Mouse (Mus musculus) limb, embryonic 11.5 days (tissue): ENCODE measurements around the gene Gm42674. TPM values are rescaled to one million over a fixed set of nuclear protein-coding genes. Genes with fewer than 3 reads are reported as not detected.

ENCODE experiments used
- ATAC-seq: fragments of 200-750 bp; cut with Nextera tagmentation; 2 replicates; pipeline ENCODE4 v1.8.0; 2017; ENCODE audit warnings: low read depth; ENCODE audit not compliant: insufficient number of reproducible peaks, low FRiP score, low TSS enrichment
- DNase-seq: peaks from one replicate; pipeline ENCODE4 v3.0.0-alpha.2; 2015; ENCODE audit warnings: low spot score
- H3K27ac ChIP-seq: fragments of 300-500 bp; sonication (generic); replicated peaks from 2 replicates; pipeline ENCODE4 v1.5.1; 2014; ENCODE audit warnings: low read depth, mild to moderate bottlenecking, low read length
- H3K27me3 ChIP-seq: fragments of 300-500 bp; sonication (generic); 2 replicates; pipeline ENCODE4 v1.6.1; 2014; ENCODE audit warnings: mild to moderate bottlenecking, low read length, mixed read lengths; ENCODE audit not compliant: control insufficient read depth, insufficient read depth
- H3K36me3 ChIP-seq: fragments of 300-500 bp; sonication (generic); 2 replicates; pipeline ENCODE4 v1.6.1; 2014; ENCODE audit warnings: mild to moderate bottlenecking, low read length, moderate library complexity, mixed read lengths; ENCODE audit not compliant: control insufficient read depth, insufficient read depth
- H3K4me1 ChIP-seq: fragments of 300-500 bp; sonication (generic); 2 replicates; pipeline ENCODE4 v1.6.1; 2014; ENCODE audit warnings: low read length, mixed read lengths; ENCODE audit not compliant: control insufficient read depth, insufficient read depth
- H3K4me2 ChIP-seq: fragments of 300-500 bp; sonication (generic); 2 replicates; pipeline ENCODE4 v1.6.1; 2014; ENCODE audit warnings: low read depth, mild to moderate bottlenecking, moderate library complexity; ENCODE audit not compliant: severe bottlenecking
- H3K4me3 ChIP-seq: fragments of 300-500 bp; sonication (generic); 2 replicates; pipeline ENCODE4 v1.5.1; 2014; ENCODE audit warnings: low read depth, low read length
- H3K9ac ChIP-seq: fragments of 300-500 bp; sonication (generic); 2 replicates; pipeline ENCODE4 v1.6.1; 2014; ENCODE audit warnings: mild to moderate bottlenecking, low read length
- H3K9me3 ChIP-seq: fragments of 300-500 bp; sonication (generic); 2 replicates; pipeline ENCODE4 v1.6.1; 2016; ENCODE audit warnings: low read length; ENCODE audit not compliant: control insufficient read depth
- WGBS: fragments of 180-500 bp; shearing (Covaris S2); extraction: QIAGEN DNeasy Blood & Tissue Kit; methylation state at CpG from one replicate; pipeline ENCODE4 v1.1.7; 2014; 5-methylcytosine and 5-hydroxymethylcytosine counted together
- polyA plus RNA-seq: library from polyadenylated mRNA; unstranded; fragments of >200 nt; fragmentation: Nextera tagmentation; extraction: Ambion mirVana; gene quantifications from 2 replicates; pipeline ENCODE4 v1.2.1, GENCODE M21; 2014

Gene Gm42674
- polyA plus RNA-seq, 1 experiment from 2014 or later, result not detected

DNA sequence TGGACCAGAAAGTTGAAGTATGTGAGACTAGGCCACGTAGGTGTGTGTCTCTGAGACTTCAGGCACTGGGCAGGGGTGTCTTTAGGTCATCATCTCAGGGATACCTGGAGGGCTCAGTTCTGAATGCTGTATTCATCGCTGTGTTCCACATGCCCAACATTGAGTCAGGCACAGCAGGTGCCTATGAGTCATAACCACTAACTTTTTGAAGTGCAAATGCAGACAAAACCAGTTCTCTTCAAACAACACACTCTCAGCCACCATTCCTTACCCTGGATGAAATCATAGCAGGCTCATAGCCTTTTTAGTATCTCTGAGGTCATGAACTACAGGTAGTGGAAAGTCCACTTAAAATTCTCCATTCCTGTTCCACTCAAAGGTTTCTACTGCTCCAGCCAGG is 27.6 kb downstream of the Gm42674 start:
- no peaks in the 10 kb centered on the region for H3K27me3 ChIP-seq
- H3K9me3 ChIP-seq, result no peaks in the 10 kb centered on the region
- no peak overlapping the region for H3K4me3 ChIP-seq
- H3K4me1 ChIP-seq, result no peaks in the 10 kb centered on the region
- H3K27ac ChIP-seq, result no peak overlapping the region
- WGBS, result 71% methylated on average over 2 of the region's 2 CpGs
- H3K4me2 ChIP-seq, result no peak overlapping the region
- DNase-seq (no peak), ATAC-seq (no peak)
- H3K36me3 ChIP-seq, result no peaks in the 10 kb centered on the region
- H3K9ac ChIP-seq, result no peak overlapping the region

DNA sequence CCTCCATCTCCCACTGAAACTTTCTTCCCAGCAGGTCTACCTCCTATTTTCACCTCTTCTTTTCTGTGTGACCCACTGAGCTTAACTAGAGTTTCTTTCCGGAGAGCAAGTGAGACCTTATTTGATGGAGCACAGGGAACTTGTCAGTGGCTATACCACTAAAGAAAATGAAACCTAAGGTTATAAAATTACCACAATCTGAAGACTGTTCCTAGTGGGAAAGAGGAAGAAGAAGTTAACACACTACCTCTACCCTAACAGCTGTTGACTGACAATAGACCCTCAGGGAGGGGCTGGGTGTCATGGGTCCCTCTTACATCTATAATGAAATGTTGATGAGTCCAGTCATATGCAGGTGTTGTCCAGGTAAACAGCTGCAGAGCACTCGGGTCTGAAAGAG is 30.3 kb downstream of the Gm42674 start:
- Histone ChIP-seq H3K9me3 (no peaks in the 10 kb centered on the region), H3K27me3 (no peaks in the 10 kb centered on the region), H3K36me3 (no peaks in the 10 kb centered on the region), H3K27ac (no peak overlapping the region), H3K9ac (no peak overlapping the region), H3K4me2 (no peak overlapping the region), H3K4me1 (no peaks in the 10 kb centered on the region), H3K4me3 (no peak overlapping the region)
- ATAC-seq, result no peak
- no peak for DNase-seq
- WGBS, result 84% methylated on average over 2 of the region's 2 CpGs

DNA sequence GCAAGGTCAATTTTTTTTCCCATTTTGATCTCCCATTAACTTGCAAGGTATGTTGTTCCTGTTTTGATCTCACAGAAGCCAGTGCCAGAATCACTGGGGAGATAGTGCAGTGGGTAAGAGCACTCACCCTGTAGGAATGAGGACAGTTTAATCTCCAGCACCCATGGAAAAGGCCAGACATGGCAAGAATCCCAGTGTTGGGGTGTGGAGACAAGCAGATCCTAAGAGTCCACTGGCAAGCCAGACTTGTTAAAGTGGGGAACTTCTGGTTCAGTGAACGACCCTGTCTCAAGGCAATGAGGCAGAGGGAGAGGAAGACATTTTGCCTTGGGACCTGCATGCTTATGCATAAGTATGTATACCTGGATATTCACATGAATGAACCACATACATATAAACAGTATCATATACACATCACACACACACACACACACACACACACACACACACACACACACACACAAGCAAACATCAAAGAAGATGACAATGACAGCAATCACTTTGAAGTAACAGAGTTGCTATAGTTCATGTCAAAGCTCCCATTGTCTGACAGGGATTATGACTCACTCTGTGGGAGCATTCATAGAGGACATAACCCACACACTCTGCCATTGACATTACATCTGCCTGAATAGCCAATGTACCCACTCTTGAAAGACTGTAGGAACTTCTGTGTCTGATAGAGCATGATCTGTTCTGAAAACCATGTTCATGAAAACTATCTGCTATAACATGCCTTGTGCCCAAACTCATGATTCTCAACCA is 37.0 kb downstream of the Gm42674 start:
- Histone ChIP-seq H3K4me3 (no peak overlapping the region), H3K36me3 (no peaks in the 10 kb centered on the region), H3K9me3 (no peaks in the 10 kb centered on the region), H3K4me2 (no peak overlapping the region), H3K27ac (no peak overlapping the region), H3K27me3 (no peaks in the 10 kb centered on the region), H3K4me1 (no peaks in the 10 kb centered on the region), H3K9ac (no peak overlapping the region)
- DNase-seq (no peak), ATAC-seq (no peak)
- WGBS, result 63% methylated on average over 1 of the region's 1 CpGs

DNA sequence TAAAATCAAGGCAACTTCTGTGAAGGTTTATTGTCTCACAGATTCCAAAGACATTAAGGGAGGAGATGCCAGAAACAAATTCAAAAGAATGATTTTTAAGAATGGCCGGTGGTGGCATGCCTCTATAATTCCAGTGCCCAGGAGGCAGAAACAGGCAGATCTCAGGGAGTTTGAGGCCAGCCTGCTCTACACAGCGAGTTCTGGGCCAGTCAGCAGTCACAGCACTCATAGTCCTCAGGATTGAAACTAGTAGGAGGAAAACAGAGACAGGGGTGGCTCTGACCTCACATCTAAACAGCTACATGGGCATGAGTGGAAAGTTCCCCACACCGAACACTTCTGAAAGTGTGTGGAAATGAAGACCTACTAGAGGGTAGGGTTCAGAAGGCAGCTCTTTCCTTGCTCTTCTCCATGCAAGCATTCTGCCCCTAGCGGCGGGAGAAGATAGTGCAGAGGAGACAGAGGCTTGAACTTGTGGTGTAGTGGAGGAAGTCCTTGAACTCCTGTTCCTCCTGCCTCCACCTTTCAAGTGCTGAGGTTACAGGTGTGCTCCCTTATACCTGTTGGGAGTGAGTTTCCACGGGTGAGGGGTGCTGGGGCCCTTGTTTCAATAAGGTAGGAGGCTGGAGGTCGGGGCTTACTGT is 37.9 kb downstream of the Gm42674 start:
- H3K4me3 ChIP-seq, result no peak overlapping the region
- no peak overlapping the region for H3K27ac ChIP-seq
- peak; percentile 61 for DNase-seq
- no peak for ATAC-seq
- no peak overlapping the region for H3K4me2 ChIP-seq
- no peaks in the 10 kb centered on the region for H3K4me1 ChIP-seq
- no peak overlapping the region for H3K9ac ChIP-seq
- no peaks in the 10 kb centered on the region for H3K27me3 ChIP-seq
- H3K9me3 ChIP-seq, result no peaks in the 10 kb centered on the region
- WGBS, result 48% methylated on average over 7 of the region's 7 CpGs
- H3K36me3 ChIP-seq, result no peaks in the 10 kb centered on the region

DNA sequence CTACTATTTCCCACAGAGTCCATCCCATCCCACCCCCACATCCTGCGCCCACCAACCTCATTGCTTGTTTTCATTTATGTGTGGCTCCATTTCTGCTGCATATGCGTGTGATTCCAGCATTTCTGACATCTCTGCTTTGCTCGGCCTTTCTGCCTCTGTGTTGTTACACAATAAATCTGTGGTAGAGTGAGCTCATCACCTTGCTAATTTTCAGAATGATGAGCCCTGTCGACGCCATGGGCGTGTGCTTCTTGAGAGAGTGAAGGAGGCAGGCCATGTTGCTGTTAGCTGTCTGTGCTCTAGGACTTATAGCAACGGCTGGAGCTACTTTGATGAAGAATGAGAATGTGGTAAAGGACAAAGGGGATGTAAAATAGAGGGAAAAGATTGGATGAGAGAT is 39.3 kb downstream of the Gm42674 start:
- no peaks in the 10 kb centered on the region for H3K9me3 ChIP-seq
- H3K27me3 ChIP-seq, result no peaks in the 10 kb centered on the region
- no peak overlapping the region for H3K27ac ChIP-seq

DNA sequence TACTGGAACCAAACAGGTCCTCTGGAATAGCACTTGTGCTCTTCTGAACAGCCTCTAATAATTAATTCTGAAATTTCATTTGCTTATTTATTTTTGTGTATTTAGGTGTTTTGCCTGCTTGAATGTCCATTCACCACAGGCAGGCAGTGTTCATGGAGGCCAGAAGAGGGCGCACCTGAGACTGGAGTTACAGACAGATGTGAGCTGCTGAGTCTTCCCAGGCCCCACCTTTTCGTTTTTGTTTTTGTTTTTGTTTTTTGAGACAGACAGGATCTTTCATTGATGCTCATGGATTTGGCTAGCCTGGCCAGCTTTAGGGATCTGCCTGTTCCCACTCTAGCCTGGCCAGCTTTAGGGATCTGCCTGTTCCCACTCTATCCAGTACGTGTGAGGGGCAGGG is 42.5 kb downstream of the Gm42674 start:
- H3K27me3 ChIP-seq, result no peaks in the 10 kb centered on the region
- no peak overlapping the region for H3K4me2 ChIP-seq
- H3K9me3 ChIP-seq, result no peaks in the 10 kb centered on the region
- H3K36me3 ChIP-seq, result no peaks in the 10 kb centered on the region
- H3K4me3 ChIP-seq, result no peak overlapping the region
- ATAC-seq (no peak), DNase-seq (peak; percentile 60)
- no peaks in the 10 kb centered on the region for H3K4me1 ChIP-seq
- WGBS, result 51% methylated on average over 3 of the region's 3 CpGs
- no peak overlapping the region for H3K9ac ChIP-seq
- no peak overlapping the region for H3K27ac ChIP-seq

More for the DNA sequence above, 39.3 kb downstream of the Gm42674 start:
- Histone ChIP-seq H3K9ac (no peak overlapping the region), H3K4me2 (no peak overlapping the region), H3K4me1 (no peaks in the 10 kb centered on the region), H3K36me3 (no peaks in the 10 kb centered on the region), H3K4me3 (no peak overlapping the region)
- WGBS, result 85% methylated on average over 7 of the region's 7 CpGs
- DNase-seq (no peak), ATAC-seq (no peak)

DNA sequence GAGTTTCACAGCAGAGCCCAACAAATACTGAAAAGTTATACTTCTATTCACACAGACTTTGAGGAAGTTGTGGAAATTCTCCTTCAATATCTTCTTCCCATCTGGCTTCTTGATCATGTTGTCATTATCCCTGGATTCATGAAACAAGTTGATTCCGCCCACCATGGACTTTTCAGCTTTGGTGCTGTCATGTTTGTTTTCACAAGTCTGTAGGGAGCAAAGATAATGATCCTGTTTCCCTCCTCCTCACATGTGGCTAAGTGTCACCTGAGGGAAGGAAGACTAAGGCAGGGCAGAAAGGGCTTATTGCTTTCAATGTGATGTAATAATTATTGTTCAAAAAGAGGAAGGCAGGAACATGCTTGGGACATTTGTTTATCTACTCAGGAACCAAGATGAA is 45.6 kb downstream of the Gm42674 start:
- H3K4me3 ChIP-seq, result no peak overlapping the region
- WGBS, result 88% methylated on average over 1 of the region's 1 CpGs
- no peaks in the 10 kb centered on the region for H3K9me3 ChIP-seq
- no peak for ATAC-seq
- no peak overlapping the region for H3K4me2 ChIP-seq
- H3K27me3 ChIP-seq, result no peaks in the 10 kb centered on the region
- DNase-seq, result no peak
- H3K27ac ChIP-seq, result no peak overlapping the region
- no peaks in the 10 kb centered on the region for H3K4me1 ChIP-seq
- H3K9ac ChIP-seq, result no peak overlapping the region
- H3K36me3 ChIP-seq, result no peaks in the 10 kb centered on the region

DNA sequence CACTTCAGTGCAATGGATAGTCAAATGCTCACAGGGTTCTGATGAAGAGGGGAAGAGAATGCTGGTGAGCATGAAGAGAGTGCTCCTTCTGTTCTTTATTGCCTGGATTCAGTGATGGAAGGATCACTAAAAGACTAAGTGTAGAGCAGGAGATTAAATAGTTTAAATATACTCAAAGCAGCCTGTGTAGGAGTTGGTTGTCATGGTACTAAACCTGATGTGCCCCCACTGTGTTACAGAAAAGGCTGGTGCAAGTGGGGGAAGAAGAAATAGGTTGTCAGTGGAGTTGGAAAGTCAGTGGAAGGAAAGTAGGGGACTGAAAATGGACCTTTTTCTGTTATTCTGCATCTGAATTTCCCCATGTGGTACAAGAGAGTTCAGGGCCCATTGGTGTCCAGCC is 47.3 kb downstream of the Gm42674 start:
- Histone ChIP-seq H3K4me2 (no peak overlapping the region), H3K36me3 (no peaks in the 10 kb centered on the region), H3K9ac (no peak overlapping the region), H3K27ac (no peak overlapping the region), H3K4me1 (no peaks in the 10 kb centered on the region), H3K27me3 (no peaks in the 10 kb centered on the region), H3K4me3 (no peak overlapping the region), H3K9me3 (no peaks in the 10 kb centered on the region)
- DNase-seq (no peak), ATAC-seq (no peak)
